Comparison of ENCODE assay signal across 8 mouse cellular contexts in the genomic region with DNA sequence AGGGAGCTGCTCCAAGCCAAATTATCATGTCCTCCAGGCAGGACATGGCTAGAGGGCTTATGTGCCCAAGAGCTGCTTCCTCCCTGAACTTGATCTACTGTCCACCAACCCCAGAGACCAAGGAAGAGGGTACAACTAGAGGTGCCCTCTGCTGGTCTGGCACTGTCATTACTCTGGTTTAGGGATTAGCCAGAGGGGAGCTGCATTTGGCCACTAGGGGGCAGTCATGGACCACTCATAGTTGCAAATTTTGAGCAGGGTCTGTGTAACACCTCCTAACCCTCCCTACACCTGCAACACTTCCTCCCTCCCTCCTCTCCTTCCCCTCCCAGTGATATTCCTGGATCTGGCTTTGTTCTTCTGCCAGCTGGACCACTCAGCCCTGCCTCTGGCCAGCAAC. TPM values are rescaled to one million over a fixed set of nuclear protein-coding genes. Genes with fewer than 3 reads are reported as not detected.
DNase-seq lines count a peak whose midpoint lies in the region; ATAC-seq lines count a peak whose summit lies in the region.

No protein-coding gene starts in this region.

- no peaks in the 10 kb centered on the region for H3K9me3 ChIP-seq in heart, embryonic 11.5 days (replicated peaks; ENCODE audit: control insufficient read depth, low read length)
- no peaks in the 10 kb centered on the region for H3K9me3 ChIP-seq in limb, embryonic 15.5 days

- no peak overlapping the region for H3K4me3 ChIP-seq in heart, embryonic 11.5 days (ENCODE audit: low read depth, low read length)
- H3K4me3 ChIP-seq in limb, embryonic 15.5 days, result no peak overlapping the region

- H3K4me1 ChIP-seq in heart, embryonic 11.5 days (ENCODE audit: control insufficient read depth, insufficient read depth, low read length), result peaks cover 22% of the 10 kb centered on the region
- H3K4me1 ChIP-seq in limb, embryonic 15.5 days, result peaks cover 25% of the 10 kb centered on the region; the same call in 1 of the 2 replicates

- DNase-seq in heart, adult 11 months, result peak; percentile 96
- peak; percentile 91 for DNase-seq in embryo, embryonic 10.5 days (ENCODE audit: low spot score)
- DNase-seq in gastrocnemius, postnatal 4 days (ENCODE audit: low spot score in 2 of 2), result peak; percentile 74 to 84
- peak; percentile 60 to 83 for DNase-seq in kidney, adult 8-10 months
- peak; percentile 56 to 80 for DNase-seq in monocyte, adult 2 months (ENCODE audit: low read depth in 1 of 2, low spot score in 2 of 2)
- DNase-seq in spleen, postnatal 14 days (ENCODE audit: low spot score in 2 of 2), result peak; percentile 66 to 84

- no peak overlapping the region for H3K4me2 ChIP-seq in heart, embryonic 11.5 days
- H3K4me2 ChIP-seq in limb, embryonic 15.5 days, result no peak overlapping the region

- H3K27ac ChIP-seq in heart, embryonic 11.5 days (ENCODE audit: low read depth, low read length), result no peak overlapping the region
- H3K27ac ChIP-seq in limb, embryonic 15.5 days, result no peak overlapping the region

- no peaks in the 10 kb centered on the region for H3K36me3 ChIP-seq in heart, embryonic 11.5 days (ENCODE audit: control insufficient read depth, insufficient read depth, low read length)
- peaks cover 47% of the 10 kb centered on the region for H3K36me3 ChIP-seq in limb, embryonic 15.5 days

- ATAC-seq in heart, embryonic 11.5 days (replicated peaks; ENCODE audit: insufficient number of reproducible peaks, low FRiP score, low TSS enrichment), result no peak
- peak; percentile 8; the same call in 1 of the 2 replicates for ATAC-seq in limb, embryonic 15.5 days (ENCODE audit: insufficient number of reproducible peaks, low FRiP score, low TSS enrichment, low read depth)

- H3K9ac ChIP-seq in heart, embryonic 11.5 days (ENCODE audit: low read depth, low read length), result no peak overlapping the region
- no peak overlapping the region for H3K9ac ChIP-seq in limb, embryonic 15.5 days

- peaks cover 10% of the 10 kb centered on the region for H3K27me3 ChIP-seq in heart, embryonic 11.5 days (ENCODE audit: control insufficient read depth, insufficient read depth, low read length)
- 0 out of 2 replicates have a peak, but pooled peaks cover 7% of the 10 kb centered on the region for H3K27me3 ChIP-seq in limb, embryonic 15.5 days

RNA-seq across cellular contexts. Expression of gene Gm45837, which starts 2.1 kb away (rescaled TPM):
- polyA plus RNA-seq in heart, embryonic 11.5 days (2014; fragmentation: Nextera tagmentation; extraction: Ambion mirVana), result 0.89 TPM in 1 of 2 replicates, not detected in the other
- total RNA-seq in gastrocnemius, postnatal 4 days (2021), result not detected
- polyA plus RNA-seq in limb, embryonic 15.5 days (2015; fragmentation: Nextera tagmentation; extraction: Ambion mirVana), result 3.6 and 12.5 TPM in 2 replicates

RNA-seq across cellular contexts. Expression of gene Pde2a, which starts 8.7 kb away (rescaled TPM):
- 5.8 and 5.9 TPM in 2 replicates for polyA plus RNA-seq in heart, embryonic 11.5 days (2014; fragmentation: Nextera tagmentation; extraction: Ambion mirVana)
- 10 to 100 TPM; 60.7 to 61.2 TPM for total RNA-seq in gastrocnemius, postnatal 4 days (2021)
- polyA plus RNA-seq in limb, embryonic 15.5 days (2015; fragmentation: Nextera tagmentation; extraction: Ambion mirVana), result 13.6 and 14.5 TPM in 2 replicates
